Mouse (Mus musculus) layer of hippocampus, postnatal 25 days (tissue): ENCODE data around the gene Cldn7. TPM values are rescaled to one million over a fixed set of nuclear protein-coding genes. Genes with fewer than 3 reads are reported as not detected.
"Not testable (repeated sequence)": the region's sequence is repeated elsewhere in the genome, so short reads cannot be mapped to it uniquely, and the experiment has no call there.

Experiments
- DNase-seq, 2 experiments: peaks; one replicate each; pipeline ENCODE4 v3.0.0; 2022; ENCODE audit warnings: mixed read lengths in 2 of 2, low spot score in 1 of 2; ENCODE audit errors: extremely low spot score in 1 of 2
- total RNA-seq, 2 experiments: library from RNA; stranded (reverse); gene quantifications; 2 replicates each; pipeline ENCODE4 v1.2.3; 2021

Cldn7 gene
- not detected for total RNA-seq

- DNase-seq, result no peak
These were observed at the start of gene Cldn7 for GRCm38 (mm10) chr11:69964650-69965270. Gene Cldn7, plus strand, starts transcription at chr11:69964779.

- DNase-seq, result no peak
These were observed 49.6 kb upstream of the Cldn7 start for GRCm38 (mm10) chr11:69914917-69915430.

- DNase-seq, result no peak
These were observed 48.6 kb upstream of the Cldn7 start for GRCm38 (mm10) chr11:69915667-69916627.

- DNase-seq, result not testable (repeated sequence)
These were observed 47.8 kb upstream of the Cldn7 start for GRCm38 (mm10) chr11:69916652-69917378.

GRCm38 (mm10) chr11:69917379-69917948, 47.1 kb upstream of the Cldn7 start:
- no peak for DNase-seq

GRCm38 (mm10) chr11:69918118-69918517, 46.5 kb upstream of the Cldn7 start:
- DNase-seq, result no peak

- DNase-seq, result no peak
These were observed 45.5 kb upstream of the Cldn7 start for GRCm38 (mm10) chr11:69919053-69919452.

- peak in 1 of 2 experiments; percentile 22 for DNase-seq
These were observed 44.8 kb upstream of the Cldn7 start for GRCm38 (mm10) chr11:69919661-69920265.

GRCm38 (mm10) chr11:69920266-69921031, 44.1 kb upstream of the Cldn7 start:
- DNase-seq, result peak in 1 of 2 experiments; percentile 29

- peak; percentile 99 to 100 for DNase-seq
These were observed 43.2 kb upstream of the Cldn7 start, which contains the start of gene Eif5a for GRCm38 (mm10) chr11:69921114-69922011. Gene Eif5a, minus strand, starts transcription at chr11:69921958.

- DNase-seq, result no peak
These were observed 42.4 kb upstream of the Cldn7 start for GRCm38 (mm10) chr11:69922012-69922756.

GRCm38 (mm10) chr11:69922796-69923195, 41.8 kb upstream of the Cldn7 start:
- no peak for DNase-seq

- no peak for DNase-seq
These were observed 37.1 kb upstream of the Cldn7 start for GRCm38 (mm10) chr11:69927501-69927900.

GRCm38 (mm10) chr11:69929712-69930111, 34.9 kb upstream of the Cldn7 start:
- DNase-seq, result no peak

- not testable (repeated sequence) for DNase-seq
These were observed 34.4 kb upstream of the Cldn7 start for GRCm38 (mm10) chr11:69930176-69930575.

GRCm38 (mm10) chr11:69930967-69931537, 33.5 kb upstream of the Cldn7 start:
- DNase-seq, result no peak

GRCm38 (mm10) chr11:69931769-69932168, 32.8 kb upstream of the Cldn7 start:
- no peak for DNase-seq
